Mouse (Mus musculus) G1E (cell line): ENCODE results near the gene Lrch1.

Experiments used
- CTCF ChIP-seq: IDR thresholded peaks from 2 replicates; pipeline ENCODE4 v1.5.1; 2012; ENCODE audit warnings: low read depth, low read length, inconsistent platforms, mixed read lengths
- GATA1 ChIP-seq: IDR thresholded peaks from 2 replicates; pipeline ENCODE4 v1.6.1; 2012; ENCODE audit warnings: borderline replicate concordance, low read length, inconsistent platforms, mixed read lengths
- GATA2 ChIP-seq: IDR thresholded peaks from 2 replicates; pipeline ENCODE4 v1.6.1; 2012; ENCODE audit warnings: low read depth, low read length, inconsistent platforms, borderline replicate concordance
- POLR2AphosphoS5 ChIP-seq: IDR thresholded peaks from 2 replicates; pipeline ENCODE4 v1.6.1; 2012; ENCODE audit warnings: low read depth, low read length, inconsistent platforms; ENCODE audit not compliant: insufficient replicate concordance
- TAL1 ChIP-seq: conservative IDR thresholded peaks from 2 replicates; pipeline ENCODE4 v1.6.1; 2012; ENCODE audit warnings: low read depth, low read length, inconsistent platforms, mixed read lengths

DNA sequence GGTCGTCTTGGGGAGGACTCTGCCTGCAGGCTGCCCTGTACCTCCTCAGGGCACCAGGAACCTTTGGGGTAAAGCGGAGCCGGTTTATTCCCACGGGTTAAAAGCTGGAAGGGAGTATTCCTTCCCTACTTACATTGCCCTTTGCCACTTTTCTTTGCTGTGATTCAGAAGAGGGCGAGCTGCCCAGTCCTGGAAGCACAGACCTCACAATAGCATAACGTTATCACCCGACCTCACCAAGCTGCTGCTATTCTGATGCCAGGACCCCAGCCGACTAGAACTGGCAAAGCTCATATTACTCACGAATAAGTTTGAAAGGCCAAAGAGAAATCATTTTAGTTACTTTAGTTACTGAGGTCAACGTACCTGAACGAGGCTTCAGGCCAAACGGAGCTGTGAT lies 152.7 kb downstream of the Lrch1 start:
- no peak for TF ChIP-seq CTCF
- no peak for TF ChIP-seq TAL1
- TF ChIP-seq GATA2 = no peak
- TF ChIP-seq GATA1 = no peak
- no peak for TF ChIP-seq POLR2AphosphoS5
